Mouse (Mus musculus) cerebellum, adult 2 months (tissue): ENCODE measurements around the gene Akr1c19.
"Not testable (repeated sequence)": the region's sequence is repeated elsewhere in the genome, so short reads cannot be mapped to it uniquely, and the experiment has no call there.

Source experiments
- CTCF ChIP-seq: fragments of 200-500 bp; IDR thresholded peaks from 2 replicates; pipeline ENCODE4 v1.5.1; 2011; ENCODE audit warnings: low read depth, mild to moderate bottlenecking, control low read depth, low read length, moderate library complexity, borderline replicate concordance; ENCODE audit not compliant: insufficient read depth
- POLR2A ChIP-seq: fragments of 200-500 bp; IDR thresholded peaks from 2 replicates; pipeline ENCODE4 v1.6.1; 2011; ENCODE audit warnings: low read length, control low read depth, borderline replicate concordance; ENCODE audit not compliant: insufficient read depth

- TF ChIP-seq CTCF, POLR2A: not testable (repeated sequence)
Observed at GRCm38 (mm10) chr13:4256894-4257293, 28.4 kb downstream of the Akr1c19 start.
